Mouse (Mus musculus) heart, postnatal 36 days (tissue): ENCODE data around the gene Coro2b. TPM values are rescaled to one million over a fixed set of nuclear protein-coding genes. Genes with fewer than 3 reads are reported as not detected.

Source experiments
- DNase-seq, 2 experiments: peaks; one replicate each; pipeline ENCODE4 v3.0.0; 2021 to 2022
- intact Hi-C: fragments of 180-260 bp; cut with DNase I; formaldehyde crosslinking; loops from one replicate; pipeline ENCODE4 v1.15.1; 2025
- total RNA-seq, 2 experiments: library from RNA; stranded (reverse); gene quantifications; 2 replicates each; pipeline ENCODE4 v1.2.3; 2021

The Coro2b gene
- total RNA-seq, 2 experiments from 2014 or later = 9.8 to 14.5 TPM

DNA sequence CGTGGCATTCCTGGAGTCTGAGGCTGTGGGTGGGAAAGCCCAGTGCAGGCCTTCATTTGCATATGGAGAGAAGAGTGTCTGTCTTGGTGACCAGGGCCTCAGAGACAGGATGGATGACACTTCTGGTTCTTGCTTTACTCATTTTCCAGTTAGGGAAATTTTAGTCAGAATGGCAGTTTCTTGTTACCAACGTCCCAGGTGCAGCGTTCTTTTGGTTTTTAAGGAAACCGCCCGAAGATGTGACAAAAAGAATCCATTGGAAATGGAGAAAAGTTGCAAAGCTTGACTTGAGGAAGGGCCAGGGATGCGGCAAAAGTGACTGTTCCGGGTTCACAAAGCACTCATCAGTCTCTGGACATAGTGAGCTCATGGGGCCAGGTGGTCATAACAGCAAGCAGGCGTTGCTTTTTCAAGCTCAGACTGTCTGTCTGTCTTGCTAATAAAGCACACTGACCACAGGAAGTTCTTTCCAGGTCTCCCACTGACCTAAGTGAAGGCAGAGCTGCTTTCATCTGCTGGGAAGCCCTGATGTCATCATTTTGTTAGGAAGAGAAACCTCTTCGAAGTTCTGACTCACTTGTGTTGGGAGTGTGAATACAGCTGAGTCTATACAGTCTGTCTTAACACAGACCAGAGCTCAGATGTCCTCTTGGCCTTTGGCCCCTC is 164.2 kb downstream of the Coro2b start:
- no peak for DNase-seq

DNA sequence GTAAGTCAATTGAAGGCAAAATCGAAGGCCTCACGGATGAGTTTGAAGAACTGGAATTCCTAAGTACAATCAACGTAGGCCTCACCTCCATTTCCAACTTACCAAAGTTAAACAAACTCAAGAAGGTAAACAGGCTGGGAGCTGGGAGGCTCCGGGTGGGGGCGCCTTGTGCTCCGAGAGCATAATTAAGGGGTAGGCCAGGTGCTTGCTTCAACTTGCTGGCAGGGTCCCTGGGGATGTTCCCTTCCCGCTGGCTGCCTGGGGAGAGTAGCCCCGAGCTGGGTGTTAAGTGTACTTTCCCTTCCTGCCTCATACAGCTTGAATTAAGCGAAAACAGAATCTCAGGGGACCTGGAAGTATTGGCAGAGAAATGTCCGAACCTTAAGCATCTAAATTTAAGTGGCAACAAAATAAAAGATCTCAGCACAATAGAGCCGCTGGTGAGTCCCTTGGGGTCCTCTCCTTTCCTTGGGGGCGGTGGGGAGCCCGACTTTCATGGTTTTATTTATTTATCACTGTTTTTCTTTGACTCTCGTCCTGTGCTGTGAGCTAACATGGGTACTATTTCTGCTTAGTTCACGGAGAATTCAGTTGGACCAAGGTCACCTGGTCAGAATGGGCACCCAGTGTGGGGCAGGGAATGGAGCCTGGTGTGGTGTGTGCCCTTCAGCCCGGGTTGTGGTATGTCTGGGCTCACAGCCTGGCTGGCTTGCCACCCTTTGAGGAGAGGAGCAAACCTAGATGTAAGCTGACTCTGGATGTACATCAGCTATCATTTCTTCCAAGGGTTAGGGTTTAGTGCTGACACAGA is 164.9 kb downstream of the Coro2b start:
- intact Hi-C loops = loop anchor here (2.0 to 5.0 kb wide), 3 partner anchors 35 to 179 kb away; no protein-coding TSS in a partner anchor
- DNase-seq = no peak

More for the DNA sequence above, 164.2 kb downstream of the Coro2b start:
- intact Hi-C loops = loop anchor here (1.0 to 5.0 kb wide), 4 partner anchors 35 to 178 kb away; no protein-coding TSS in a partner anchor

DNA sequence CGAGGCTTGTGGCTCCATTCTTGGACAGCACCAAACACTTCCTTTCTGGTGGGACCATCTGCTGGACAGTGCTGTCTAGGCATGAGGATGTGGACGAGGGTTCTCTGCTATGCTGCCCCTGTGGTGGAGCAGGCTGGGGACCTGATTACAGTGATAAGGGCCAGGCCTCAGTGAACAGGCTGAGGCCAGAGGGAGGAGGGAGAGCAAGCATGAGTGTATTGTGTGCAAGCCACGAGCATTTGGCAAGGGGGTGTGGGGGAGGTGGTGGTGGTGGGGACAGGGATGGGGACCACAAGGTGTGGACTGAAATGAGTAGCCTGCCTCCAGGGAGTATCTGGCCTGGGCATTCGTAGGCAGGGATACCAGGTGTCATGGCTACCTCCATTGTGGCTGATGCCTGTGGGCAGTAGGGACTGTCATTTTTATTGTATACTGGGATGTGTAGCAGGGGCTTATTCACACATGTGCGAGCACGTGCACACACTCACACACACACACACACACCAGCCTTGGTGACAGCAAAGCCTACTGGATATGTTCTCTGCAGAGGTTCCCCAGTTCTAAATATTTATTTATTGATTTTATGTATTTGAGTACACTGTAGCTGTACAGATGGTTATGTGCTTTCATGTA is 166.1 kb downstream of the Coro2b start:
- intact Hi-C loops = loop anchor here (5.0 kb wide), 2 partner anchors 33 to 42 kb away; no protein-coding TSS in a partner anchor

DNA sequence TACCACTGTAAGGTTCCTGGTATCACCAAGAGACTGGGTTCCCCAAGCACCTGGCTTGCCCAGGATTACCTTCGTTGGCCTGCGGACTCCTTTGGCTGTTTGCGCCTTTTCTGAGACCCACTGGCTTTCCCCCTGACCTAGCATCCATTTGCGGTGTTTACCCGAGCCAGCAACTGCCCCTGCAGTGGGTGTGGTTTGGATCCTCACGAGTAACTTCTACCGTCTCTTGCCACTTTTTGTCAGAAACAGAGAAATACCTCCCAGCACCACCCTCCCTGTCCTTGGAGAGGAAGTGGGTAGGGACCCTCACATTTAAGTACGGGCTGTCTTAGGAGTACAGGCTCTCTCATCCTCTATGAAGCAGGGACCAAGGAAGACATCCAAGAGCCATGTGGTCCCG is 166.7 kb downstream of the Coro2b start:
- no peak for DNase-seq
- intact Hi-C loops = loop anchor here (5.0 kb wide), 2 partner anchors 33 to 42 kb away; no protein-coding TSS in a partner anchor

More for the DNA sequence above, 166.1 kb downstream of the Coro2b start:
- no peak for DNase-seq

Other genes with a start within 250 kb of the Coro2b start
- 100 to 1,000 TPM; 206 to 209 TPM for gene Anp32a, start 195.8 kb downstream of the Coro2b start, total RNA-seq
- 1 to 10 TPM; 1.4 to 2.1 TPM for gene Itga11, start 140.8 kb upstream of the Coro2b start, total RNA-seq